Mouse (Mus musculus): ENCODE results near the gene 1700013G24Rik. TPM values are rescaled to one million over a fixed set of nuclear protein-coding genes. Genes with fewer than 3 reads are reported as not detected.
A peak's percentile ranks its signal among the peaks of the same experiment; 100 is the strongest.

1700013G24Rik gene
- total RNA-seq, 2 experiments from 2014 or later, result not detected

DNA sequence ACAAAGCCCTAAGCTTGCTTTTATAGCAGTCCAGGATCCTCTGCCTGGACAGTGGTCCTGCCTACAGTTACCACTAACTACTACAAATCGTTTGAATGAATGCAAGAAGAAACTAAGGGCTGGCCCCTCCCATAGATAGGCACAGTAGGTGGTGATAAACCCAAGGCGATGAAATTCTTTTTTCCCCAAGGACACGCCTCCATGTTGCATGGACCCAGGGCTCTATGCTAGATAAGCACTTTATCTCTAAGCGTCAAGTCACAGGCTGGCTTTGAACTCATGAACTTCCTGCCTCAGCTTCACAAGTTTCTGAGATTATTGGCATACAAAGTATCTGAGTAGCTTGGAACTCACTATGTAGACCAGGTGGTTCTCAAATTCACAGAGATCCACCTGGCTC is 4.2 kb downstream of the 1700013G24Rik start:
- no peak for DNase-seq

DNA sequence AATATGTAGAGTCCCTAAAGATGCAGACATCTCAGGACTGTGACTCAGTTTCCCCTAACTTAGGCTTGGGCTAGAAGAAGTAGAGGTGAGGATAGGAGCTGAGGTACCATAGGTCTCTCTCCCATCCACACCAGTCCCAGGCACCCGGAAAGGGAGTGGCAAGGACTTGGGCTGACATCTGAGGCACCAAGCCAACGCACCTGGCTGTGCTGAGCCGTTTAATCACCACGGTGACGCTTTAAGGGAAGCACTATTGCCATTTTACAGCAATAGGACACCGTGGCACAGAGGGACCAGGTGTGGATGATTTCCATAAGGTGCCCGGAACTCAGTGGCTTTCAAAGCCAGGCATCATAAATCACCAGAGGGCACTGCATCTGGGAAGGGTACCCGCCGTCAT is 5.2 kb downstream of the 1700013G24Rik start:
- no peak for DNase-seq

DNA sequence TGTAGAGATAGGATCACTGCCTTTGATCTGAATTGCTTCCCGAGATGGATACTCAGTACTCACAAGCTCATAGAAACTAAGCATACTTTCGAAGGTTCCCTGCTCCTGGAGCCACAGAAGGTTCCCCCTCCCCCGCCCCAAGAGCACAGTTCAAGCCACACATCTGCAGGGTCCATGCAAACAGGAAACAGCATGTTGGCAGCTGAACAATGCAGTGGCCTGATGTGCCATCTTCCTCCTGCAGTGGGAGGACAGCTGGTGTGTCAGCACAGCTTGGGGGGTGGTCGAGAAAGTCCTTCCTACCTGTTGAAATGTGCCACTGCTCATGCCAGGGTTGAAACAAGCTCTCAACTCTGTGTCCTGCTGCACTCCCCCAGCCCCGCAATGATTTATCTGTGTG is 5.8 kb downstream of the 1700013G24Rik start:
- DNase-seq, result no peak

DNA sequence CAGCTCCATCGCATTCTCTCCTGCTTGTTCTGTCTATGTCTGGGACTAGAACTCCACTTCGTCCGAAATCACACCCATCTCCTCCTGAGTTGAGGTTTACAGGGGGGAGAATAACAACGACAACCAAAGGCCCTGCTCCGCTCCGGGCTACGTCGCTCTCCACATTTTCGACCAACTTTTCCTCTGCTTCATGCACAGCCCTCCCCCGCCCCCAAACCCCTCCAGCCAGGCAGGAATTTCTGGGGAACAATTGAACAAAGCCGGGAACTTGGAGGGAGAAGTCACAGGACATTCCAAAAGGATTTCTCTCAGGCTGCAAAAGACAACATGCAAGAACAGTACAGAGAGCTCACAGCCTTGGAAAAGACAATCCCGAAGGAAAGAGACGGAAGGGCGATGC is 7.6 kb downstream of the 1700013G24Rik start:
- DNase-seq, result no peak

DNA sequence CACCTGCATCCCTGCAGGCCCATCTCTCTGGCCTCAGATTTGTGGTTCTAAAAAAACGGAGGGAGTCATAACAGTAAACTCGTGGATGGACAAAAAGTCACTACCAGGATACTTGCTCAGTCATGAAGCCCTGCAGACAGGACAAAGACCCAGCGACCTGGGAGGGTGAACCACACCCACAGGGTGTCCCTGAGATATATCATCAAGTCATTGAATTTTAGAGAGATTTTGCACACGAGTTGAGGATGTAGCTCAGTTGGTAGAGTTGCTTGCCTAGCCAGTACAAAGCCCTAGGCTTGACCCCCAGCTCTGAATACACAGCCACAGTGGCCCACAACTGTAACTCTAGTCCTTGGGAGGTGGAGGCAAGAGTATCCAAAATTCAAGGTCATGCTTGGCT is 8.1 kb downstream of the 1700013G24Rik start:
- DNase-seq, result no peak

DNA sequence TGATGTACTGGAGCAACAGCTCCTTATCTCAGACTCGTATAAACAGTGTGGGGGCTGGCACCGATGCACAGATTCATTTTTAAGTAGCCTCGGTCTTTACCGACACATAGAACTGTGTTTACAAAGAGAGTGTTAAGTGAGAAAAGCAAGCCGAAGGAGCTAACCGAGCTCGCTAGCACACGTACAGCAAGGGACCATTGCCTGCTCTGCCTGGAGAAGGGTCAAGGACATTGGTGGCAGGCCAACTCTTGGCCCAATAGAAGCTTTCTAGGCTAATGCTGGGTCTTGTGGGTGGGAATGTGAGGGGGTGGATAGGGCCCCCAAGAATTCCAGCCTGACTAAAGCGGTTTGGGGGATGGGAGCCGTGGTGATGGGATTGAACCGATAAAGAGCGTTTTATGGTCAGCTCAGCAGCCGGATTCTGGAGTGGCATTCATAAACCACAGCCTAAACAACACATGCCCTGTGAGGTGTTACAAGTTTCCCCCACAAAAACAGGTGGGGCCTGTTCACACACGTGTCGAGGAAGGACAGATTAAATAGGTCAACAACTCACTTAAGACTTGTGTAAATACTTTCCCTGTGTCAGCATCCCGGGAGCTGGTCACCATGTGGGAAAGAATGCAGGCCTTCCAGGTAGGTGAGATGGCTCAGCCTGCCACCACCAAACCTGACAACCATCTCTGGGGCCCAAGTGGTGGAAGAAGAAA is 9.1 kb downstream of the 1700013G24Rik start:
- no peak for DNase-seq

DNA sequence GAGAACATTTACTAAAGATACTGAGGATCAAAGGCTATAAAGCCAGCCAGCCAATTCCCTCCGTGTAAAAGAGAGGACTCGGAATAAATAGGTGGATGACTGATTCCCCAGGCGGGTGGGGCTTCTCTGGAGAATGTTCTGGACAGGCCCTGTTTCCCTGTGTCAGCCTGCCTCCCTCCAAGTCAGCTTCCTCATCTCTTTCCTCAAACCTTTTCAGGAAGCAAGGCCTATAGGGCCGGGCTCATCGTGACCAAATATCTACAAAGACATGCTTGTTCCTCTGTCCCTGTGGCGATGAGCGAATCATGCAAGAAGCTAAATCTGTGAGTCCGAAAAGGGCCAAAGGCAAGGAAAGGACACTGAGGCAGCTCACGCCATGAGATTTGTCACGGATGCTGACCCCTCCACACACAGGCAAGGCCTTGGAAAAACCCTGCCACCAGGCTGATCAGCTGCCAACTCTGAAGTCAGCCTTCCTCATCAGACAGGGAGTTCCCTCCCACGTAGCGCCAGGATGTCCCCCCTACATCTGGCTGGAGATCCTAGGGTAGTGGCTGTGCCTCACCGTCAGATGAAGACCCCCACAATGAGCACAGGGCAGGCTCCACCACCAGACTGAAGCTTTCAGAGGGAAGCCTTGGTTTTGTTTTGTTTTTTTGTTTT is 12.2 kb downstream of the 1700013G24Rik start:
- DNase-seq, result no peak

DNA sequence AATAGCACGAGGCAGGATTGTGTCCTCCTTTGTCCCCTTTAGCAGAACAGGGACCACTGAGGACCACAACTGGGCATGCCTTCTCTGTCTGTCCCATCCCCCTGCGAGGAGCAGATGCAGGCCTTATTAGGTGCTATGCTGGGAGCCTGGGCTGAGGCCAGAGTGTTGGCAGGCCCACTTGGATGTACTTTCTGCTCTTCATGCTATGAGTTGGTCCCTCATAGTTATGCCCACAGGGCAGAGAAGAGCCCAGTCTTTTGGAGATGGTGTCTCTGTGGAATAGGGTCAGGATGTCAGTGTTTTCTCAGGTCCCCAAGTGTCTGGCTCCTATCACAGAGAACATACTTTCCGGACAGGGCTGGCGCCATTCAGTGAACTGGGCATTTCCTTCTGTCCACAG is 13.9 kb downstream of the 1700013G24Rik start:
- DNase-seq, result no peak

DNA sequence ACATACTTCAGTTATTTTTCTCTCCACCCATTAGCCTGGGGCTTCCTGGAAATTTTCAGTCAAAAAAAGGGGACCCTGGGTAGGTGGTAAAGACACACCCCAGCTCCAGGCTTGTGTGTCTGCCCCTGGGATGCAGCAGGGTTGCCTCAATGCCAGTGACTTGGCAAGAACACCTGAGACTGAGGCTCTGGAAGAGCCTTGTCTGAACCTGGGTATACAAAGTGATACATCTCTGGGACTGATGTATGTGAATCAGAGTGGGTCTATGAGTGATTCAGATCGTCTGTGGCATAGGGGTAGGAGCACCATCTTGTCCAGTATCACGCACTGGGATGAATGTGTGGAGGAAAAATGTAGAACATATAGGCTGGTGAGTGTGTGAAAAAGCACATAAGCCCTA is 14.4 kb downstream of the 1700013G24Rik start:
- no peak for DNase-seq

DNA sequence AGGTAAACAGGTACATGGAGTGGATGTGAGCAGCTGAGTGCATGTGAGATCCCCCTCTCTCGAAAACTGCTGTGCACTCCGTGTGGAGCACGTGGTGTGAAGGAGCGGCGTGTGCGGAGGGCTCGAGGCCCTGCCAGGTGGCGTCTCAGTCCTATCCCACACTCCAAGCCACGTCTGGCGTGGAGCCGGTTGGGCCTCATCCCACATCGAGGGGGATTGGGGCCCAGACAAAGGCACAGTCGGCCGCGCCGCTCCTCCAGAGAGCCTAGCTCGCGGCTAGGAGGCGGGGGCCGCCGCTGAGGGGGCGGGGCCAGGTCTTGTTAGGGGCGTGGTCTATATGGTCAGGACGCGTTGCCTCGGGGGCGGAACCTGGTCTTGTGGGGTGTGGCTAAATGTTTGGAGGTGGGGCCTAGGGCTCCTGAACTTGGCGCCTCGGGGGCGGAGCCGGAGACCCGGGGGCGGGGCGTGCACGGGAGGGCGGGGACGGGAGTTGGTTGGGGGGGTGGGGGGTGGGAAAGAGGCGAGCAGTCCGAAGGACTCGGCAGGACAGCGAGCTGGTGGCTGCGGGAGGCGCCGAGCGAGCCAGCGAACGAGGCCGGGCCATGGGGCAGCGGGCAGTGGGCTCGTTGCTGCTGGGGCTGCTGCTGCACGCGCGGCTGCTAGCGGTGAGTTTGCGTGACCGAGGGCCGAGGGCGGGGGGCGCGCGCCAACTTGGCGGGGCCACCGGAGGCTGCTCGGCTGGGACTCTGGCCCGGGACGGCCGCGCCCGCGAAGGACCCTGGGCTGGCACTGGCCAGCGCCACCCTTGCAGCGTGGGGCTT is 15.4 kb downstream of the 1700013G24Rik start, which contains the start of gene Hspg2:
Gene Hspg2 (plus strand): TSS at position 510 of the 821 bp plus-strand sequence.
- DNase-seq, result peak; percentile 80

DNA sequence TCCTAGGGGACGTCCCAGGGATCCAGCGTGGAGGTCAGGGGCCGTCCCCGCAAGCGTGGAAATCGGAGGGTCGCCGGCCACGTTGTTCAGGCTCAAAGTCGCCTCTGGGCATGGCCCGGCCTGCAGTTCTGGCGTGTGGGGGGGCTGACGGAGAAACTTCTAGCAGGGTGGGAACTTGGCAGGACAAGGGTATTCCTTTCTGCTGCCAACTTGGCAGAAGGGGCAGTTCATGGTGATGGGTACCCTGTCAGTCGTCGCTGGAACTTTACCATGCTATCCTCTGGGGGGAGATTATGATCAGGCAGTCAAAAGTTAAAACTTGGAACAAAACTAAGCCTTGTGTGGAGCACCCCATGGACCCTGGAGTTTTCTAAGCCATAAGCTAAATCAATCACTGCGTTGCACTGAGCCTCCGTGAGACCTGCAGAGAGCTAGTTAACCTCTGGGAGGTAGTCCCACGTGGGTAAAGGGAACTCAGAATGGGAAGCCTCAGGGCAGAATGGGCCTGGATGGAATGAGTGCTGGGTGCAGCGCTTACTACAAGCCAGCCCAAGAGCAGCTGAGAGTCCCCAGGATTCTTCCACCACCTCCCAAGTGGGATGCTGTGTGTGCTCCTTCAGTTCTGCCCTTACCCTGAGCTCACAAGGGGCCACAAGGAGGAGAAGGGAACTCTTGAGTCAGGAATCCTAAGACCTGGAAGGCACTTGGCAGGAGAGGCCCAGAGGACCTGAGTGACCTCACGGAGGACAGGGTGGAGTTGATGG is 16.2 kb downstream of the 1700013G24Rik start:
- DNase-seq, result no peak

DNA sequence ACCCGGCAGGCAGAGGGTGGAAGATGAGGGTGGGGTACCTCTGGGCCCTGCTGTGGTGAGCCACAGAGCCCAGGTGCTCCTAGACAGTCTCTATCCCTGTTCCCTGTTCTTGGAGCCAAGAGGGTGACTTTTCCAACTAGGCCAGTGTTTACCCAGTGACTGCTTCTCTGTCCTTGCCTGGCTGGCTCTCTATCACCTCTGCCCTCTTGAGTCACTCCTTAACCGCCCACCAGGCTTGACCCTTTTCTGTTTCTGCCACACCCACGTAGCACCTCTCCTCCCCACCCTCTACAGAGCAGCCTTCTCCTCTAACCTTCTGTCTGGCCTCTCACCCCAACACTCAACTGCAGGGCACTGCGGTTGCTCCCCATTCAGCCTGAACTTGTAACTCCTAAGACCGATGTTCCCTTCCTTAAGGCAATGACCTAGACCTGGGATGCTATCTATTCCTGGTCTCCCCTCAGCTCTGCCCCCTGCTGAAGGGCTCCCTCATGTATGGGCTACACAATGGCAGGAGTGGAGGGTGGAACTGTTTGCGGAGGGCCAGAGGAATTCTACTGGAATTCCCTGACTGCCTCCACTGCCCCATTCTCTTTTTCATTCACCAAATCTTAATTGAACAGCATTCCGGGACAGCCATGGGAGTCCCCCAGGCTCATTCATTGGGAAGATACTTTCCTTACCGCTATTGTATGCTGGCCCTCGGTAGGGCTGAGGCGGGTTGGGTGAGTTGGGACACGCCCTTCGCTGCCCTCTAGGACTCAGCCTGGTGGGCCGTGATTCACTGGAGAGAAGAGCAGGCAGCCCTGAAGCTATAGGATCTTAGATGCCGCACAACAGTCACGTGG is 17.0 kb downstream of the 1700013G24Rik start:
- DNase-seq, result no peak

DNA sequence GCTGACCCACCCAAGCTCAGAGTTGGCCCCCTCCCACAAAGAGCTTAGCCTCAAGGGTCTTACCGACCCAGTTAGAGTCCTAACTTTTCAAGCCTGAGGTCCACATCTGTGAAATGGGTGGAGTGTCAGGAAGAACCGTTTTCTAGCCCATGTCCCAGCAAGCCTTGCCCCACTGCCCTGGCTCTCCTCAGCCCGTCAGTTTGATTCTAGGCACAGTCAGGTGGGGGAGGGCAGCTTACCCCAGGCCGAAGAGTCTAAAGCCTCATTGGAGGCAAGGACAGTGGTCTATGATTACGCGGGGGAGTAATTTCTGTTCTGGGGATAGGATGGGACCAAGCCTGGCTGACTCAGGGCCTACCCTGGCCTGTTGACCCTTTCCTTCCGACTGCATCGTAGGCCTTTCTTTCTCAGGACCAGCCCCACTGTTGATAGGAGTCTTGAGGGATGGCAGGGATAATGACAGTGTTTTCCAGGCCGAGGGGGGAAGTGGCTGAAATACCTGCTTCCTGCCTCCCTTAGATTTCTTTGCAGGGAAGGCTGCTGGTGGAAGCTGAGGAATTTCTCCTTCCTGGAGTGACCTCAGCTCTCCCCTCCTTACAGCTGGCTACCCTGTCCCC is 17.7 kb downstream of the 1700013G24Rik start:
- DNase-seq, result no peak

DNA sequence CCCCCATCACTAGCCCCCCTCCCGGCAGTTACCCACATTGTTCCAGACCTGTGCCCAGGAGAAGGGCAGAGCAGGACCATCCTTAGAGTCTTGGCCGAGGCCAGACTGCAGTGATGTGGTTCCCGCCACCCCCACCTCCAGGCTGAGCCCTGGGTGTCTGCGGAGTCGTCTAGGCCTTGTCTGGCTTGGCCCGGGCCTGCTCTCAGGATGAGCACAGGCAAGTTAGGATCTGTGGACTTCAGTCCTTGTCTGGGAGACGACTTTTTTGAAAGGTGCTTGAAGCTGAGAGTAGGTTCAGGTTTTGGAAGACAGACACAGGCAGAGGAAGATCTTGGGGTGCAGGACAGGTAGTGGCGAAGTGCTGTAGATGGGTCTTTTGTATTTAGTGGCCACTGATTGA is 18.2 kb downstream of the 1700013G24Rik start:
- DNase-seq, result no peak

DNA sequence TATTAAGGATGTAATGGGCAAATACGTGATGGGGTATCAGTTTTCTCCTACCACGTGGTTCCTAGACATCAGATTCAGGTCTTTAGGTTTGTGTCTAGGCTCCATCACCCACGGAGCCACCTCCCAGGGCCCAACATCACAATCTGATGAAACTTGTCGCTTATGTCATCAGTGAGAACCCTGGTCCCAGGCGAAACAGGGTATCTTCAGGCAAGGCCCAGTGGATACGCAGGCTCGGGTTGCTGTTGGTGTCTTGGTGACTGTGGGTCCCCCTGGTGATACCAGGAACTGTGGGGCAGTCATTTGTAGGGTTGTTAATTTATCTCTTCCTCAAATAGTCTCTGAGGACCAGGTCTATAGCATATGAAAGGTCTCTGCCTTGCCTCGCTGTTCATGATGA is 20.2 kb downstream of the 1700013G24Rik start:
- DNase-seq, result no peak

DNA sequence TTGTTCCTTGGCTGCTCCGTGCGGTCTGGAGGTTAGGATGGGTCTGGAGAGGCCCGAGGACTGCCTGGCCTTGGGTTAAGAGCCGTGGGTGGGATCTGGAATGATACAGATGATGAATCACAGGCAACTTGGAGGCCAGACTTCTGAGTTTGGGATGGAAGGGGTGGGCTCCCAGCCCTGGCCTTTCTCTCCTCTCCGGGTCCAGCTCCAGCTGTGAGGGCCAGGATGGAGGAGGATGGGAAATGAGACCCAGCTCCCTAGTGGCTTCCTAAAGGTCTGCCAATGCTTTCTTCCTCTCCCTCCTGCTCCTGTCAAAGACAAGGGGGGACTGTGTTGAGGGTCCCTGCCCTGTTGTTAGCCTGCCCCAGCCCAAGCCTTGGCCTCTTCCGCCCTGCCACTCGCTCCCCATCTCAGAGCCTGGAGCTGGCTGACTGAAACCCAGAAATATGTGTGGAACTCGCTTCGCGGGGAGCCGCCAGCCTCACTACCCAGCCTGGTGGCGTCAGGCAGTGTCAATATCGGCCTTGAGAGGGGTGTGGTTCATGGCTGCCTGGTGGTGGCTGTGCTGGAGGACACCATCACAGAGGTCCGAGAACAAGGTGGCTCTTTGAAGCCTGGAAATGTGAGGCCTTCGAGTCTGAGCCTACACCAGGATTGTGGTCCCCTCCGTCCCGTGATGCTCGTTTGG is 20.8 kb downstream of the 1700013G24Rik start:
- no peak for DNase-seq

DNA sequence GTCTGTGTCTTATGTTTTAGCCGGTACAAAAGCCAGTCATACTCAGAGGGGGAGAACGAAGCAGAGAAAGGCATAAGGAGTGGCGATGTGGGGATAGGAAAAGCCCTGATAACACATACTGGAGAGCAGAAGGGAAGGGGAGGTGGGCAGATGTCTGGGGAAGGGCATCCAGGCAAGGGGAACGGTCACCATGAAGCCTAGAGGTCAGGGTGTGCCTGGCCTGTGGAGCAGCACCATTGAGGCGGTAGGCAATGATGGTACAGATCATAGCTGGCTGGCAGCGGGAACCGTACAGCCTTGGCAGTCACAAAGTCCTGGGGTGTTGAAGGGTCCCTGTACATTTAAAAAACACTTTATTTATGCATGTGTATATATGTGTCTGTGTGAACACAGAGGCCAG is 21.6 kb downstream of the 1700013G24Rik start:
- DNase-seq, result no peak

DNA sequence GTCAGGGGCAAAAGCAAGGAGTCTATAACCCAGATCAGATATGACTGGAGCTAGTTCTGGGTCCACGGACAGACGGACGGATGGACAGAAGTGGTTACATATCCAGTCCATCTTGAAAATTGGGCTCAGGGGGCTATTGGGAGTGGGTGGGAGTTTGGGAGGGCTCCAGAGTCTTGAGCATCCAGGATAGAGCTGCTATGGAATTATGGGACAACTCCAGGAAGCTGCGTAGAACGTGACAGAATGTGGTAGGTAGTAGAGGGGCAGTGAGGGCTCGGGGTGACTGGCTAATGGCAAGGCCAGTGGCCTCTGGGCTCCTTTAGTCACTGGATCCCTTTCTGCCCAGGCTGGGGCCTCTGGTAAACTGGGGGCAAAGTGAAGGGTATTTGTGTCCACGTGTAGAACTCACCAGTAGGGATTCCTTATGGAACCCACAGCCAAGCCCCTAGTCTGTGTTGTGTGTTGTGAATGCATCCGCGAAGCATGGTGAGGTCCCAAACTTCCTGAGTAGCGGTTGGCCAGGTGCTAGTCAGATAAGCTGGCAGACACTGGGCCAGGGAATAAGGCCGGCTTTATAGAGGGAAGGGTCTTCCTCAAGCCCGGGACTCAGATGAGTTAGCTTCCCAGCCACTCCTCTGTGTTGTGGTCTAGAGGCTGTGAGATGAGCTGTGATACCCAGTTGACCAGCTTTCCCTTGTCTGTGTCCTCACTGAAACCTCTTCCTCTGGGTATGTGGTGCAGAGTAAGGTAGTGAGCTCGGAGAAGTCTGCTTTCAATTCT is 22.4 kb downstream of the 1700013G24Rik start:
- DNase-seq, result no peak

DNA sequence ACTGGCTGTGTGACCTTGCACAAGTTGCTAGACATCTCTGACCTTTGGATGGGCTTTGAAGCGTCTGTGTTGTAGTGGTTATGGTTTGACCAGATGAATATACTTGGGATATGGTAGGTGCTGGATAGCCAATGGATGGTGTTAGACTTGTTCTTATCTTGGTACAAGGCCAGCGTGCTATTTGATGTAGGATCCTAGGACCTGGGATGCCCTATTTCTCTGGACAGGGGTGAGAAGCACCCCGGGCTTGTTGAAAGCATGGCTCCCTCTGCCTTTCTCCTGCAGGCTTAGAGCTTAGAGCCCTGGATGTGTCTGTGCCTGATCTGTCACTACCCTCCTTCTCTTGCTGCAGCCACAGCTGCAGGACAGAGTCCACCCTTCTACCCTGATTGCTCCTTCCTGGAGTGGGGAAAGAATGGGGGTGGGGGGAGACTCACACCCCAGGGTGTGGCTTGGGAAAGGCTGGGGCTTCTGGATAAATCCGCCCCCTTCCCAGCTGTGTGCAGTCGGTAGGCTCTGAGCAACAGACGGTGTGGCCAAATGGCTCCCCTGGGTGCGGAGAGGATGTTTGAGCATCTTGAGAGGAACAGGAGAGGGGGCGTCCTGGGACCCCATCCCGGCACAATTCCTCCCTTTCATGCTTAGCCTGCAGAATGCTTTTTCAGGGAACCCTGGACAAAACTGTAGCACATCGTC is 23.1 kb downstream of the 1700013G24Rik start:
- peak; percentile 40 to 48 for DNase-seq
